Mouse (Mus musculus) erythroblast, embryonic 14.5 days (primary cell): Measurements from ENCODE around the gene Cux1.

Source experiments
- GATA1 ChIP-seq: IDR thresholded peaks from 2 replicates; pipeline ENCODE4 v1.6.1; 2012; ENCODE audit warnings: low read length, inconsistent platforms, mixed read lengths
- TAL1 ChIP-seq: IDR thresholded peaks from 3 replicates; pipeline ENCODE4 v1.6.1; 2012; ENCODE audit warnings: low read length, inconsistent platforms, mixed read lengths

- TF ChIP-seq TAL1 (no peak), GATA1 (no peak)
Measured at GRCm38 (mm10) chr5:136475161-136475560, 92.1 kb downstream of the Cux1 start.
